Mouse (Mus musculus) frontal cortex, adult 2 months (tissue): ENCODE measurements at regions not wholly inside any gene's neighbourhood (a gene's known extent, or its start where the extent isn't known, plus 50 kb on each side); places are given as distances from the start of the nearest gene placed in this dataset.
A peak's percentile ranks its signal among the peaks of the same experiment; 100 is the strongest.

Experiments used
- DNase-seq, 2 experiments: peaks; one replicate each; pipeline ENCODE4 v3.0.0; 2022; ENCODE audit warnings: low spot score in 1 of 2; ENCODE audit errors: extremely low spot score in 1 of 2

DNA sequence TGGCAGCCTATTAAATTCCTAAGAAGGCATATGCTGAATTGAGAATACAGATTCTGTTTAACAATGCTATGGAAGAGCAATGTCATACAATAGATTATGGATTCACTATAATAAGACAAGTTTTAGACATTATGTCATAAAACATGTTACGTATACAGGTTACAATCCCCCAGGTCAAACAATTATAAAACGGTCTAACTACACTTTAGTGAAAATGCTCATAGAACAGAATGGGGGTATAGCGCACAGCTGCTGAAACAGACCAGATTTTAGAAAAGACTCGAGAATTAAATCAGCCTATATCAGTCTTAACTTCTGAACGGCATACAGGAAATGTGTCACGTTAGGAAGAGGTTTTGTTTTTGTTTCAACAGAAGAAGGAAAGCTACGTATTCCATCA lies 660.5 kb upstream of the Sel1l start:
- no peak for DNase-seq

DNA sequence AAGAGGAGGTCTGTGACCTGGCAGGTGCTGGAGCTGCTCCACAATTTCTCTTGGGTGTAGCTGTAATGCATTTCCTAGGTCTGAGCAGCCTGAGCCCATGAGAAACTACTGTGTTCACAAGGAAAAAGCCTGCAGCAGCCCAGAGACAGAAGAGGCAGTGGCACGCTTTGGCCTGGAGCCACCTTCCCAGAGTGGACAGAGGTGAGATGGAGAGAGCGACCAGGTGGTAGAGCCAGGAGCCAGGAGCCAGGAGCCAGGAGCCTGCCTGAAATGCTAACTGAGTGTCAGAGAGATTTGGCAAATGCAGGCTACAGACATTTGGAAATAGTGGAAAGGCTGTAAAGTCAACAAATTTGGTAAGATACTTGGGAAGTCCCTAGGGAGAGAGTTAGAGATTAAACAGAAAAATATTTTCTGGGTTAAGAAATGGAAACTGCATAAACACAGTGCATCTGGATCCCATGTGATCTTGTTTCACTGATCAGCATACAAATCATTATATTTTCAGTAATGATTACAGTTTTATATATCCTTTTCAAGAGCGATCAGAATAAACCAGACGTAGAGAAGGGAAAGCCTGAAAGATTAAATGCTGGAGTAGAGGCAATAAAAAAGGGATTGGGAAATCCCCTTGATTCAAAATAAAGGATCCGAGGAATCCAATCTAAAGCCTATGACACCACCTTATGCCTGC lies 660.0 kb upstream of the Sel1l start:
- DNase-seq, result no peak

DNA sequence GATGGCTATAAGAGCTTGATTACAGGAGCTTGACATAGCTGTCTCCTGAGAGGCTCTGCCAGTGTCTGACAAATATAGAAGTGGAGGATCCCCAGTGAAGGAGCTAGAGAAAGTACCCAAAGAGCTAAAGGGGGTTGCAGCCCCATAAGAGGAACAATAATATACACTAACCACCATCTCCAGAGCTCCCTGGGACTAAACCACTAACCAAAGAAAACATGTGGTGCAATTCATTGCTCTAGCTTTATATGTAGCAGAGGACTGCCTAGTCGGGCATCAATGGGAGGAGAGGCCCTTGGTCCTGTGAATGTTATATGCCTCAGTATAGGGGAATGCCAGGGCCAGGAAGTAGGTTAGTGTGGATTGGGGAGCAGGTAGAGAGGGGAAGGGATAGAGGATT lies 635.0 kb upstream of the Sel1l start:
- DNase-seq, result no peak

DNA sequence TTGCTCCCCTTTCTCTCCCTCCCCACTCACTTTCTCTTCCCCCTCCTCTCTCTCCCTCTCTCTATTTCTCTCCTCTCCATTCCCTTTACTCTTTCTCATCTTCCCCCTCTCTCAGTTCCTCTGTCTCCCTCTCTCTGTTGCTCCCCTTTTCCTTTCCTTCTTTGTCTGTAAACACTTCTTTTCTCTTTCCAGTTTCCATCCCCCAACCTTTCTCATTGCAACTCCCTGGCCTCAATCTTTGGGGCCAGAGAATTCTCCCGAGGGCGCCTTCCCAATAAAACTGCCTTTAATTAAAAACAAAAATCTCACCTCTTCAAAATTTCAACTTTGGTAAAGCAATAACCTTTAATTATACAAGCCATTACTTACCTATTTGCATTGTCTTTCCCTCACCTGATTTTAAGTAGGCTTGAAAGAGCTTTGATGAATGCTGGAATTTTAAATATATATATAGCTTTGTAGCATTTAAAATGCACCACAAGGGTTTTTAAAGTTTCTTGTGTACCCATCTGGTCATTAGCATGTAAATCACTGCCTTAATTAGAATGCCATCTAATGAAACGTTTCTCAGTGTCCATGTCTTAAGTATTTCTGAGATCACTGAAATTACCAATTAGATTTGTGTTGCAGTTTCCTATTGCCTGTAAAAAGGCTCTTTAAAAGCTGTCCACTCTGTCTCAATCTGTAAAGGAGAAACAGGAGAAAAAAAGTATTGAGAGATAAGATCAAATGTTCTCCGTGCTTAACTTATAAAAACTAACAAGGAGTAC lies 625.5 kb upstream of the Sel1l start:
- DNase-seq, result no peak

DNA sequence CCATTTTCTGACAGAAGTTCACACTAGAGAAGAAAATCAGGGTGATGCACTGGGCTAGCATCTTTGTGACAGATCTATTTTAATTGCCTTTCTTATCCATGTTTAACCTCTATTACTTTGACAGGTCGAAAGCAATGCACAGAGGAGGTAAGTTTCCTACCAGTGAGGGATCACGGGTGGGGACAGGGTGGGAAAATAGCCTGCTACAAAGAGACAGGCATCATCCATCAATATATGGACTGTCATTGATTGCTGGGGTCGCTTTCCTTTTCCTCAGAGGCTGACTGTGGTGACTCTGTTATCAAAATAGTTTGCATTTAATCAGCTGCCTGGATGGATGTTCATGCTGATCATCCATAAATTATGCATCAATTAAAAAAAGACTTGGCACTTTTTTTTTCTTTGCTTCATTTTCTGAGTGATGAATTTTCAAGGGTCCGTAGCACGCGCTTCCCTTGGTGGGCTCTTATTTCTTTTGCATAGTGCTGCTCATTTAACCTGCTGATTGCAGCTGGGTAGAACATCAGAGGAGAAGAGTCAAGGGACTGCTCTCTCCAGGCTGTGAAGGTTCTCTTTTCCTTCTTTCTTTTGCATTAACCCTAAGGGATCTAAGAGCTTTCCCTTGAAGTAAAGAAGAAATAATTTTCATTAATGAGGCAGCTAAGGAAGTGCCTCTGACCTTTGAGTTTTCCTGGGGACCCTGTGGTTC lies 602.3 kb upstream of the Sel1l start:
- DNase-seq, result no peak

DNA sequence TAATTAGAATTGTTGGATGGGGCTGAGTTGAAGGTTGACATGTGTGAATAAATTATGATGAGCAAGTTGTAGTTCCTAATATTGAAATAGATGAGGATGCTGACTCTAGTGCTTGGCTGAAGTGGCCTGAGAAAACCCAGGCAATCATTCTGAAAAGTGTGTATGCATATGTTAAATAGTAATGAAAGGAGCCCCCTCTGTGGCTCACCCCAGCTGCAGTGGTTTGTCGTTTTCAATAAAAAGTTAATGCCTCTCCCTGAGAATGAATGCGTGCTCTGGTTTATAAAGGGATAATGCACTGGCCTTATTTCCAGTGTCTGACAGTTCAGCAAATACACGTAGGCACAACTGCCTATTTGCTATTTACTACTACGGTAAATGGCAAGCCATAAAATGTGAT lies 569.5 kb upstream of the Sel1l start:
- DNase-seq, result no peak

DNA sequence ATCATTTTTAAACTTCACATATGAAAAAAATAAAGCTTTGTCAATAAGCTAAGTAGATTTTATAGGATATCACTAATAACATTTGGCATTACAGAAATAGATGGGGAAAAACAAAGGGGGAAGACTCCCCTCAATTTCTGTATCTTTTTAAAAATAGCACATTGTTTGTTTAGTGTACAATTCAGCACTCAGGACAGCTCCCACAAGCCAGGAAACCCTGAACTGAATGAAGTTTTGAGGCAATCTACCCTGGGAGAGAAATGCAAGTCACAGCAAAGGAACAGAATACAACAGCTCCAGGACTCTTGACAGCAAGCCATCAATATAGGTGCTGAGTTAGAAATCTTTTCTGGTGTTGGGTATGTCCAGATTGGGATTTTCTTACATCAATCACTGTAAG lies 556.5 kb upstream of the Sel1l start:
- no peak for DNase-seq

DNA sequence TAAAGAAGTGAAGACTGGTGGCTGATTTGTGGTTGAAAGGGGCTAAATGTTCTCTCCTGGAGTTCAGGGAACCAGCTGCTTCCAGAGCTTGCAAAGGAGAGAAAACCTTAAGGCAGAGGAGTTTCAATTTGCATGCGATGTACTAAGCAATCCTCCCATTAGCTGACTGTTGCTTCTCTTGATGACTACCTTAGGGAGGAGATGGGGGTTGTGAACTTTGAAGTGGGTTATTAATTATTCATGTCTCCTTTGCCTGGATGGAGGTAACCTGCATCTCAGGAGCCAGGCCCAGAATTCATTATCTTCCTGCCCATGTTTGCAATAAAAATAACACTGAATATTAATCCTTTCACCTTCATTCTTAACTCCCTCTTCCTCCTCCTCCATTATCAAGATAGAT lies 552.0 kb upstream of the Sel1l start:
- DNase-seq, result no peak

DNA sequence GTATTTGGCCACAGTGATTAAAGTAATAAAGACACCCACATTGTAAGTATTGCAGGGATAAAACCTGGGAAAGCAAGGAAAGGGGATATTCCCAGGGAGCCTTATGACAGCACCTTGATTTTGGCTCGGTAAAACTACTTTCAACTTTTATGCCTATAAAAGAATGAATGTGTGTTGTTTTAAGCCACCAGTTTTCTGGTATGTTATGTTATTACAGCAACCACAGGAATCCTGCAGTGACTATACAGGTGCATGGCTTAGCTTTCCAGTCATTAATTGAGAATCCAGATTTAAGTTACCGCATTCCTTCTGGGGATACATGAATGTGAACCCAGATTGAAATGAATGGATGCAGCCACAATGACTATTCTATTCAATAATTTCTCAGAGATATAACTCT lies 537.2 kb upstream of the Sel1l start:
- no peak for DNase-seq

DNA sequence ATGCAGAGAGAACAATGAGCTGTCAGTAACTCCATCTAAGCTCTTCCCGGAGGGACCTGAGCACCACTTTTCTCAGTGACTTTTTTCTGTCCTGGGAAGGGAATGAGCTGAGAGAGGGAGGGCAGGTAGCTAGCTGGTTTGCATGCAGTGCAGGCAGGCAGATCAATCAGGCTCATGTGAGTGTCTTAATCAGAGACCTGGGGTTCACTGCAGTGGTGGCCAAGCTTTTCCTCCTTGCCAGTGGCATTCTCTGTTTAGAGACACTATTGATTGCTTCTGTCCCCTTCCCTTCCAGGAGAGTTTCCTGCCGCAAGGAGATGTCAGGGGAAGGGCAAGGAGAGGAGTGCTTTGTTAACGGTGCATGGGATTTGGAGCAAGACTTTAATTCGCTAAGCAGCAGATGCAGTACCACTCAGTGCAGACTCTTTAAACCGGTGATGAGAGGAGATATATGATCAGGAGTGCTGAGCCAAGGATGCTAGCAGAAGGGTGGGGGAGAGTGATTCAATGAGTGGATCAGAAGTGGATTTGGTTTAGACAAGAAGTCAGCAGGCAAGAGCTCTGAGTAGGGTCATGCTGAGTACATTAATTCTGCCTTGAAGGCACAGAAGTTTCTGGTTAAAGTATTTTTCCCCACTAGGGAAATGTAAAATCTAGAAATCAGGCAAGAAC lies 535.4 kb upstream of the Sel1l start:
- DNase-seq, result no peak

DNA sequence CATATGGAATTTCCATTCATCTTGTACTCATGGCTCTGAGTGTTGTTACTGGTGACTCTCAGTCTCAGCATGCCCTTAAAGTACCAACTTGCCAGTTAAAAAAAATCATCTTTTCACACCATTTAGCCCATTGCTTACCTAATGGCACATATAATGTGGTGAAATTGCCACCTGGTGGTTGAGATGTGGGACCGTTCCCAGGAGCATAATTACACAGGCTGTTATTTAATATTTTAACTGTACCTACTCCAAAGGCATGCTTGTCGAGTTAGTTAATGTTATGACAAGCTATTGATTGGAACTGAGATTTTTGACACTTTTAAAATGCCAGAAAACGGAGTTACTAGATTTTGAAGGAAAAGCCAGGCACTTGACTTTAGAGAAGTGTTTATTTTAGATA lies 530.2 kb upstream of the Sel1l start:
- peak in 1 of 2 experiments; percentile 6 for DNase-seq

DNA sequence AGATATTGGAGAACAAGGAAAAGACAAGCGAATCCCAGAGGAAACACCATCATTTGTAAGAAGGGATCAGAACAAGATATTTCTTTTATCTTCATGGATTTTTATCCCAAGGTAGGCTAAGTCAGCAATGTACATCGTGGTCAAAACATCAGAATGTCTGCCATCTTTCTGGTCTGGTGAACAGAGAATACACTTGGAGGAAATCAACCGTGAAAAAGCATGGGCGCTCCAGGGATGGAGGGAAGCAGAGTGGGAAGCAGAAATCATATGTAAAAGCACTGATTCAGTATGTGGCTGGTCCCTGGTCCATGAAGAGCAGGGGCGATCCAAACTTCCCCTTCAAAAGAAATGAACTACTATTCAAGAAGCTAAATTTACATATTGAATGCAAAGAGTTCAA lies 517.0 kb upstream of the Sel1l start:
- no peak for DNase-seq

DNA sequence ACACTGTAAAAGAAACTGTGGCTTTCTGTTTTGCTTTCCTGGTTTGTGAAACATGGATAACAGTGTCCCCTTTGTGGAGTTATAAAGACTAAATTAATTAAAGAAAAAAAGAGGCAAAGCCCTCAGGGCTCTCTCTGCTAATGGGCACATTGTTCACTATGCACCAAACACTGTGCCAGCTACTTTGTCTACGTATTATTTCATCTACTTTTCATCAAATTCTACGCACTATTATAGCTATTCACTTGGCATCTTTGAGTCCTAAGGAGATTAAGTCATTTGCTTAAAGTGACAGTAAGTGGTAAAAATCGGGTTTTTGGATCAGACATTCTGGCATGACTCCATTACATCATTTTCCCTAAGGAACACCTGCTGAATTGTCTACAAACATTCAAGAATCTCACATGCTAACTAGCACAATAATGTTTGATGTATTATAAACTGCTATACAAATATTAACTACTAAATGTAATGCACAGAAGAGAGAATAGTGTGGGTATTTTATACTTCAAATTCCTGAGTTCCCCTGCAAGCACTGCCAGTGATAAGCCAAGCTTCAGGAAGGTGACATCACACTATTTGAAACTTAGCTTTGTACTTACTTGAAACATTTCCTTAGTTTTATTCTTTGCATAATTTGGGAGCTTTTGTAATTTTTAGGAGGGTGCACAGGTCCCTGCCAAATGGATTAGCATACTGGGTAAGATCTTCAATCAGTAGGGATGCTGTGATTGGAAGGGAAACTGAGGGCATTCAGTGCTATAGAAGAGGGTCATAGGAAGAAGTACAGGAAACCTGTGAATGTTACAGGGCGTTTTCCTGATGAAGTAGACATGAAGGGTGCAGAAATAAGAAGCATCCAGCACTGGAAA lies 504.7 kb upstream of the Sel1l start:
- no peak for DNase-seq

DNA sequence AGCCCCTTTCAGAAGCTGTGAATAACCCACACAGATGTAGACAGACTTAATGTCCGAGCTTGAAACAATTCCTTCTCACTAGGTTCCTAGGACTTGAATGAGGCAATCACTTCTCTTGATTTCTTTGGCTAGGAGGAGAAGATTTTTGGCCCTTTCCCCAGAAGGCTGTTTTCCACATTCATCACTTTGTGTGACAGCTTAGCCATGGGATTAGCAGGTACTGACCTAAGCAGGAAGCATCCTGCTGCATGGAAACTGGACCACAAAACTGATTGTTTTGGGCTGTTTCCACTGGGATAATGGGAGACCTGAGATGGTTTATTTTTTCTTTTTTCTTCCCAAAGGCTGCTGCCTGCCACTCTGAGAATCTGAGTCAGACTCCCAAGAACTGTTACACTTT lies 469.3 kb upstream of the Sel1l start:
- no peak for DNase-seq

DNA sequence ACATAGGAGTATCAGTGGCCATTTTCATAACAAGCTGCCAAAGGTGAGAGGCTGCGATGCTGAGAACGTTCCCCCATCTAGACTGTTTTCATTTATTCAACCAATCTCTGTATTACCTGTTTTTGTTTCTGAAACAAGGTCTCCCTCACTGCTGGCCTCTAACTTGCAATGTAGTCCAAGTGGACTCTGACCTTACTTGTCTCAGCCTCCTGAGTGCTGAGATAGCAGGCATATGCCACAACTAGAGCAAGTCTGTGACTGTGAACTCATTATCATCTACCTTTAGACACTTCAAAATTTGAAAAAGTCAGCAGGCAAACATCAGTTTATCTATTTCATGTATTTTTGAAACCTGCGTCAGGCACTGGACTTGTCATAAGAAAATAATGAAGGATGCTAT lies 468.7 kb upstream of the Sel1l start:
- no peak for DNase-seq

DNA sequence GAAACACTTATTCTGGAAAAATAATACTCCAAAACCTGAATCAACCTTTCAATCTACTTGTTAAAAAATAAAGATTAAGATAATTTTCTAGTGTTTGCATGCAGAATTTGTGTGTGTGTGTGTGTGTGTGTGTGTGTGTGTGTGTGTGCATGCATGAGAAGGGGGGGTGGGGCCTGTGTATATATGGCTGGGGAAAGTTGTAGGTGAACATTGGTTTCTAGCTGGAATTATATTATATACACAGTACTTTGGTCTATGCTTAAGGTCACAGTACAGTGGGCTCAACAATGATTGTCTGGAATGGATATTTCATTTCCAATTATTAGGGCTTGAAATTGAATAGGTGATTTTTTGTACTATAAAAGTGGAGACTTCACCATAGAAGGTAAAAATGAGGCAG lies 467.3 kb upstream of the Sel1l start:
- DNase-seq, result no peak

DNA sequence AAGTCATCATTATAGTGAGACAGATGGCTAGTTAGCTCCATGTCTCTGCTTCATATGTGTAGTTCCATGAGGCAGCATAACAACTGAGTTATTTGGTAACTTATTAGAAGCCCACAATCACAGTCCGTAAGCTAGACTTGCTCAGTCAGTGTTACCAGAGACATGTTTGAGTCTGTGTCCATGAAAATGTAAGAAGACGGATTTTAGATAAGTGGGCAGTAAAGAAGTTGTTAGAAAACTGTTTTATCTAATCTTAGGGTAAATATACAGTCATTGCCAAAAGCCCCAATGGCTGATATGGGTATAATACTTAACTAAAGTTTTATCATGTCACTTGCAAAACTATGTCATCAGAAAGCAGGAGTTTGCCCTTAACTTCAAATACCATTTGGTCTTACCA lies 466.9 kb upstream of the Sel1l start:
- no peak for DNase-seq

DNA sequence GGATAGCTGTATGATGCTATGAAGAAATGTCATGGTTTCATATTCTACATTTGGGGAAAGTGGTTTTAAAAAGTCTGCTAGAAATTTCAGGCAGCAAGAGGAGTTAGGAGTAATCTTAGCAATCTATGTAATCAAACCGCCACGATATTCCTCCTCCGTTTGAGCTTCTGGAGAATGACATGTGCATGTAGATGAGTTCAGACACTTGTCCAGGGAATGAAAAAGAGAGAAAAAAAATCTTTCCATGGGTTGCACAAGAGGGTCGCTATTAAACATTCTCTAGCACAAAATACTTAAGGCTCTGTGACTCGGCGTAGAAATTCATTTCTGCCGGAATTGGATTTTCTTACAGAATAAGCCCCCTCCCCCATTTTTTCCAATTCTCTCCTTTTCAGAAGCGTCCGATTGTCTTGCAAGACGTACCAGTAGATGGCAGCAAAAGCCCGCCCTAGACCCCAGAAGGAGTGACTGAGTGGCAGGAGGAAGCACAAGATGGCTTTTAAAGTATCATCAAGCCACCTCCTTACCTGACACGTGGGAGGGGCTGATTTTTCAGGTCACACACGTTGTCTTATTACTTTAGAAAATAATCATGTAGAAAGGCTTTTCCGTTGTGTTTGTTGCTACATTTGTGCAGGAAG lies 454.1 kb upstream of the Sel1l start:
- DNase-seq, result peak; percentile 50 to 92

DNA sequence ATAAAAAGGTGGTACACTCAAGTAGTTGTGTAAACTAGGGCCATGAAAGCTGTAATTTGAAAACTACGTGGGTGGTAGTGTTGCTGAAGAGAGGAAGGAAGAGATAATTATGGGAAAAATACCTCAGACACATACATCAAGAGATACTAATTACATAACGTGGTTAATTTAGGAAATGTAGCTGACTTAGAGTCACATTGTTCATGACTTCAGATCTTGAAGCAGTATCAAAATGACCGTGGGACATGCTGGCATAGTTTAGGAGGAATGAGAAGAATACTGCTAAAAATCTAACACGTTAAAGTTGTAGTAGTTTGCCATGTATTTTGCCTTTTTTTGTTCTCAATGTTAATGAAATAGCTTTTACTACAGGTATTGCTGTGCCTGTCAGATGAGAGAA lies 445.9 kb upstream of the Sel1l start:
- peak in 1 of 2 experiments; percentile 34 for DNase-seq

DNA sequence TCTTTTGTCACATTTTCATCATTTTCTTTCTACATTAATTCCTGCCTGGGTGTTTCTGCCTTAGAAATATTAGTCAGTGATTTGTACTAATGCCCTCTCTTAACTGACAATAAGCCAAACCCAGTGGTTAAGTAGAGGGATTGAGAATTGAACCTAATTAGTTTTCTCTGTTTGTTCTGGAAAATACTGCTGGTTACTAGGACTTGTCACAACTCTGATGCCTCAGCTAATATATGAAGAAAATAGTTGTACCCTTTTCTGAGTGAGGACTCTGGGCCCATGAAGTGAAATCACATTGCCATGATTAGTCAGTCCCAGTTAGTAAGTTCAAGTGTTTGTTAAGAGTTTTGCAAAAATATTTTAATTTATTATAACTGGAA lies 444.4 kb upstream of the Sel1l start:
- no peak for DNase-seq
